Mouse (Mus musculus) left cerebral cortex, postnatal 10 days (tissue): ENCODE data around the gene Pigyl. TPM values are rescaled to one million over a fixed set of nuclear protein-coding genes. Genes with fewer than 3 reads are reported as not detected.
"Not testable (repeated sequence)": the region's sequence is repeated elsewhere in the genome, so short reads cannot be mapped to it uniquely, and the experiment has no call there.

ENCODE experiments used
- DNase-seq, 2 experiments: peaks; one replicate each; pipeline ENCODE4 v3.0.0; 2021 to 2022; ENCODE audit warnings: low spot score in 2 of 2, mixed read lengths in 1 of 2; ENCODE audit errors: extremely low spot score in 1 of 2
- intact Hi-C: fragments of 180-260 bp; cut with DNase I; formaldehyde crosslinking; loops from one replicate; pipeline ENCODE4 v1.15.1; 2025
- total RNA-seq, 2 experiments: library from RNA; stranded (reverse); gene quantifications; 2 replicates each; pipeline ENCODE4 v1.2.3; 2021

Pigyl gene
- total RNA-seq, 2 experiments from 2014 or later = 40.9 to 42.3 TPM

GRCm38 (mm10) chr9:22135644-22136390 is 20.8 kb upstream of the Pigyl start, which contains the start of gene Acp5:
Gene Acp5, minus strand, starts transcription at chr9:22135711.
- intact Hi-C loops = no loop called here
- DNase-seq = no peak

GRCm38 (mm10) chr9:22136765-22137547 is 19.7 kb upstream of the Pigyl start:
- intact Hi-C loops = no loop called here
- peak in 1 of 2 experiments; percentile 59 for DNase-seq

GRCm38 (mm10) chr9:22138480-22138879 is 18.2 kb upstream of the Pigyl start:
- no peak for DNase-seq
- intact Hi-C loops = no loop called here

- intact Hi-C loops = loop anchor here (5.0 kb wide), 1 partner anchor 72 kb away; no protein-coding TSS in a partner anchor
- no peak for DNase-seq
Measured at GRCm38 (mm10) chr9:22139746-22140145, 16.9 kb upstream of the Pigyl start.

GRCm38 (mm10) chr9:22143108-22144037 is 13.3 kb upstream of the Pigyl start:
- intact Hi-C loops = loop anchor here (5.0 kb wide), 1 partner anchor 76 kb away; no protein-coding TSS in a partner anchor
- DNase-seq = peak; percentile 74 to 87

GRCm38 (mm10) chr9:22144304-22144965 is 12.2 kb upstream of the Pigyl start:
- DNase-seq = no peak
- intact Hi-C loops = loop anchor here (5.0 kb wide), 1 partner anchor 77 kb away; no protein-coding TSS in a partner anchor

GRCm38 (mm10) chr9:22149426-22150248 is 7.0 kb upstream of the Pigyl start:
- intact Hi-C loops = loop anchor here (10.0 kb wide), 1 partner anchor 255 kb away; no protein-coding TSS in a partner anchor
- DNase-seq = no peak

GRCm38 (mm10) chr9:22150249-22150693 is 6.4 kb upstream of the Pigyl start:
- intact Hi-C loops = loop anchor here (10.0 kb wide), 1 partner anchor 255 kb away; no protein-coding TSS in a partner anchor
- not testable (repeated sequence) for DNase-seq

- DNase-seq = no peak
- intact Hi-C loops = loop anchor here (10.0 kb wide), 1 partner anchor 254 kb away; no protein-coding TSS in a partner anchor
Measured at GRCm38 (mm10) chr9:22150946-22151345, 5.7 kb upstream of the Pigyl start.

GRCm38 (mm10) chr9:22153810-22154209 is 2.8 kb upstream of the Pigyl start:
- intact Hi-C loops = loop anchor here (10.0 kb wide), 1 partner anchor 251 kb away; no protein-coding TSS in a partner anchor
- DNase-seq = no peak

GRCm38 (mm10) chr9:22155614-22156013 is 1.0 kb upstream of the Pigyl start:
- intact Hi-C loops = loop anchor here (10.0 kb wide), 1 partner anchor 249 kb away; no protein-coding TSS in a partner anchor
- peak; percentile 66 to 70 for DNase-seq

GRCm38 (mm10) chr9:22157516-22158265 is 1.0 kb downstream of the Pigyl start:
- DNase-seq = no peak
- intact Hi-C loops = loop anchor here (10.0 kb wide), 1 partner anchor 247 kb away; no protein-coding TSS in a partner anchor

GRCm38 (mm10) chr9:22161299-22161698 is 4.7 kb downstream of the Pigyl start:
- intact Hi-C loops = no loop called here
- no peak for DNase-seq

- no peak for DNase-seq
- intact Hi-C loops = no loop called here
Measured at GRCm38 (mm10) chr9:22162305-22162704, 5.7 kb downstream of the Pigyl start.

GRCm38 (mm10) chr9:22162912-22163311 is 6.3 kb downstream of the Pigyl start:
- intact Hi-C loops = no loop called here
- DNase-seq = no peak
